Comparison of ENCODE assay signal across 17 mouse cellular contexts in the genomic region with DNA sequence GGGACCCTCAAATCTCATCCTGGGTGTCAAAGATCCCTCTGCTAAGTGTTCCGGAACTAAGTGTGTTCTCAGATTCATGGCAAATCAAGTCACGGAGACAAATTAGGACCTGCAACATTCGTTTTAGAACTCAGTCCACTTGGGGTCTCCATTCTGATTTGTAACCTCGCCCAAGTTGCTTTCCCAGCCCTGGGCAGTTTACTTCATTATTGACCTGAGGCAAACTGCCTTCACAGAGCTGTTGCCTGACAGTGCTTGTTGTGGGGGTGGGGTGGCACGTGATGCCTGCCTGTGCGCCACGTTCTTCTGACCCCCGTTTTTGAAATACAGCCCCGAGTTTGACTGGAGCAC. TPM values are rescaled to one million over a fixed set of nuclear protein-coding genes. Genes with fewer than 3 reads are reported as not detected.
A peak's percentile ranks its signal among the peaks of the same experiment; 100 is the strongest.
DNase-seq lines count a peak whose midpoint lies in the region; ATAC-seq and TF ChIP-seq lines count a peak whose summit lies in the region.
"Had no signal": no experiment of that assay in that cellular context is flagged by ENCODE, and none has a peak within 500 bp of the region (broad histone marks: within the 10 kb centered on the region; RNA-seq: fewer than 3 reads in every experiment).

No protein-coding gene starts in this region.

- peak overlapping the region; percentile 69; the same call in 1 of the 2 replicates for H3K27ac ChIP-seq in kidney, embryonic 14.5 days (ENCODE audit: low read depth, low read length)
- H3K27ac ChIP-seq in intestine, embryonic 15.5 days: peak overlapping the region; percentile 85
- peak overlapping the region; percentile 98 for H3K27ac ChIP-seq in liver, adult 2 months (replicated peaks; ENCODE audit: insufficient read depth, low read depth, low read length)
- H3K27ac ChIP-seq in macrophage: peak overlapping the region; percentile 54
- H3K27ac ChIP-seq: lung, embryonic 15.5 days; midbrain, embryonic 12.5 days had no signal

- no peak for TF ChIP-seq CTCF in liver, adult 2 months (IDR thresholded peaks at IDR 0.05; ENCODE audit: low read depth, low read length)

- 0 out of 2 replicates have a peak overlapping the region, but pooled peaks have one; percentile 1 for H3K4me2 ChIP-seq in kidney, embryonic 14.5 days (replicated peaks; ENCODE audit: low read depth, low read length)
- peak overlapping the region; percentile 44 for H3K4me2 ChIP-seq in intestine, embryonic 15.5 days (replicated peaks)
- H3K4me2 ChIP-seq: midbrain, embryonic 12.5 days had no signal

- no peak for TF ChIP-seq POLR2A in liver, adult 2 months (IDR thresholded peaks at IDR 0.05; ENCODE audit: extremely low read depth, insufficient read depth, low read length)

- no peaks in the 10 kb centered on the region for H3K36me3 ChIP-seq in kidney, embryonic 14.5 days (ENCODE audit: control insufficient read depth, insufficient read depth, low read length)
- H3K36me3 ChIP-seq in intestine, embryonic 15.5 days: no peaks in the 10 kb centered on the region
- no peaks in the 10 kb centered on the region for H3K36me3 ChIP-seq in liver, adult 2 months (ENCODE audit: control insufficient read depth, insufficient read depth, low read length)
- no peaks in the 10 kb centered on the region for H3K36me3 ChIP-seq in macrophage (ENCODE audit: inconsistent target)
- H3K36me3 ChIP-seq: heart, embryonic 12.5 days; lung, embryonic 15.5 days; midbrain, embryonic 12.5 days had no signal

- no peaks in the 10 kb centered on the region for H3K27me3 ChIP-seq in kidney, embryonic 14.5 days (ENCODE audit: control insufficient read depth, insufficient read depth, low read length)
- no peaks in the 10 kb centered on the region for H3K27me3 ChIP-seq in intestine, embryonic 15.5 days (replicated peaks)
- no peaks in the 10 kb centered on the region for H3K27me3 ChIP-seq in liver, adult 2 months (ENCODE audit: control insufficient read depth, insufficient read depth, low read length)

- 61% methylated on average over 9 of the region's 9 CpGs for WGBS in kidney, embryonic 14.5 days
- WGBS in intestine, embryonic 15.5 days: 51% methylated on average over 9 of the region's 9 CpGs
- 20% methylated on average over 9 of the region's 9 CpGs for WGBS in liver, adult 2 months
- 74% methylated on average over 9 of the region's 9 CpGs for WGBS in macrophage (ENCODE audit: missing documents)

- H3K79me2 ChIP-seq in liver, adult 2 months (ENCODE audit: control insufficient read depth, insufficient read depth, low read length): no peaks in the 10 kb centered on the region
- H3K79me2 ChIP-seq in macrophage (ENCODE audit: inconsistent target): no peaks in the 10 kb centered on the region

- no peak overlapping the region for H3K4me3 ChIP-seq in kidney, embryonic 14.5 days (ENCODE audit: low read length)
- no peak overlapping the region for H3K4me3 ChIP-seq in intestine, embryonic 15.5 days (replicated peaks)
- H3K4me3 ChIP-seq in liver, adult 2 months (ENCODE audit: insufficient read depth, low read depth, low read length): peak overlapping the region; percentile 0; the same call in 1 of the 2 replicates
- H3K4me3 ChIP-seq in macrophage (ENCODE audit: inconsistent target): no peak overlapping the region
- H3K4me3 ChIP-seq: heart, embryonic 12.5 days; lung, embryonic 15.5 days; midbrain, embryonic 12.5 days; myocyte had no signal

- no peak for DNase-seq in kidney, adult 9 months
- DNase-seq in liver, adult 2 months (ENCODE audit: extremely low read depth, low read depth, low spot score): peak; percentile 80
- no peak for DNase-seq in left cerebral cortex, postnatal 14 days (ENCODE audit: low spot score in 2 of 2)
- no peak for DNase-seq in cerebellum, postnatal 10 days
- DNase-seq in urinary bladder, postnatal 25 days (ENCODE audit: low spot score): no peak
- DNase-seq: adrenal gland, postnatal 14 days; cerebellum, adult 2 months; retina, postnatal 1 day had no signal

- no peaks in the 10 kb centered on the region for H3K9me3 ChIP-seq in kidney, embryonic 14.5 days (ENCODE audit: control insufficient read depth, low read length)
- no peaks in the 10 kb centered on the region for H3K9me3 ChIP-seq in intestine, embryonic 15.5 days
- H3K9me3 ChIP-seq: heart, embryonic 12.5 days; lung, embryonic 15.5 days; midbrain, embryonic 12.5 days had no signal

- H3K4me1 ChIP-seq in kidney, embryonic 14.5 days (ENCODE audit: control insufficient read depth, insufficient read depth, low read length): peaks cover 15% of the 10 kb centered on the region
- peaks cover 11% of the 10 kb centered on the region for H3K4me1 ChIP-seq in intestine, embryonic 15.5 days (replicated peaks)
- H3K4me1 ChIP-seq in liver, adult 2 months (ENCODE audit: control insufficient read depth, insufficient read depth, low read length): peaks cover 22% of the 10 kb centered on the region

- intact Hi-C loops in left cerebral cortex, postnatal 14 days (cut with DNase I): no loop called here

- no peak overlapping the region for H3K9ac ChIP-seq in kidney, embryonic 14.5 days (ENCODE audit: low read depth, low read length)
- H3K9ac ChIP-seq in intestine, embryonic 15.5 days: no peak overlapping the region
- peak overlapping the region; percentile 52 for H3K9ac ChIP-seq in liver, adult 2 months (ENCODE audit: low read depth, low read length)
- H3K9ac ChIP-seq: heart, embryonic 12.5 days; lung, embryonic 15.5 days; midbrain, embryonic 12.5 days had no signal

- no peak for ATAC-seq in kidney, embryonic 14.5 days (ENCODE audit: low FRiP score, low TSS enrichment)
- ATAC-seq in intestine, embryonic 15.5 days: no peak
- ATAC-seq: forebrain, embryonic 16.5 days; hindbrain, embryonic 16.5 days had no signal

RNA-seq across cellular contexts. Expression of a gene that starts 40.4 kb away (rescaled TPM):
- polyA plus RNA-seq in kidney, embryonic 14.5 days (2014; fragmentation: Nextera tagmentation; extraction: Ambion mirVana): 65.8 and 80.8 TPM in 2 replicates
- polyA plus RNA-seq in intestine, embryonic 15.5 days (2015; fragmentation: Nextera tagmentation; extraction: Ambion mirVana): 65.0 and 78.9 TPM in 2 replicates
- 3.2 and 4.6 TPM in 2 replicates for total RNA-seq in liver, adult 2 months (2014; rRNA removed)
- polyA plus RNA-seq in liver, adult 2 months (2012; rRNA removed): 13.3 and 14.6 TPM in 2 replicates
- 100 to 1,000 TPM in 4 of 26 experiments, 10 to 100 TPM in 22; 38.1 to 133 (median 64.8) TPM for total RNA-seq in macrophage (2018; cell fraction: chromatin; rRNA removed)
- 10 to 100 TPM; 12.8 to 31.4 (median 18.4) TPM for total RNA-seq in macrophage (2018; cell fraction: cytosol; rRNA removed)
- total RNA-seq in macrophage (2018; cell fraction: nucleus; rRNA removed): 100 to 1,000 TPM in 2 of 26 experiments, 10 to 100 TPM in 24; 35.9 to 103 (median 60.9) TPM
- 8.0 to 16.4 TPM (median 16.3 TPM) in 3 replicates for polyA plus RNA-seq in macrophage (2018)
- total RNA-seq in left cerebral cortex, postnatal 14 days (2021): 10 to 100 TPM; 12.4 to 13.6 TPM
